In genomic region chr6:148211897-148212680, GRCm38 (mm10) we compare ENCODE assay signal across 8 mouse cellular contexts. TPM values are rescaled to one million over a fixed set of nuclear protein-coding genes. Genes with fewer than 3 reads are reported as not detected.
A peak's percentile ranks its signal among the peaks of the same experiment; 100 is the strongest.
DNase-seq lines count a peak whose midpoint lies in the region; ATAC-seq lines count a peak whose summit lies in the region.

Gene Ergic2, minus strand, starts transcription at chr6:148212374.

- peak within 1 kb of the TSS; percentile 78 for H3K4me3 ChIP-seq in brown adipose tissue, adult 24 weeks (ENCODE audit: insufficient read depth, low read depth, low read length)
- H3K4me3 ChIP-seq in heart, embryonic 13.5 days, result peak within 1 kb of the TSS; percentile 95
- peak within 1 kb of the TSS; percentile 94 for H3K4me3 ChIP-seq in liver, embryonic 12.5 days
- peak within 1 kb of the TSS; percentile 93 for H3K4me3 ChIP-seq in stomach, embryonic 15.5 days (replicated peaks)

- no peaks in the 10 kb centered on the region for H3K9me3 ChIP-seq in heart, embryonic 13.5 days
- no peaks in the 10 kb centered on the region for H3K9me3 ChIP-seq in liver, embryonic 12.5 days (replicated peaks)
- H3K9me3 ChIP-seq in stomach, embryonic 15.5 days, result no peaks in the 10 kb centered on the region

- peak within 1 kb of the TSS; percentile 98 for H3K9ac ChIP-seq in heart, embryonic 13.5 days
- H3K9ac ChIP-seq in liver, embryonic 12.5 days, result peak within 1 kb of the TSS; percentile 96
- H3K9ac ChIP-seq in stomach, embryonic 15.5 days, result peak within 1 kb of the TSS; percentile 88

- ATAC-seq in heart, embryonic 13.5 days (ENCODE audit: extremely low read depth, insufficient number of reproducible peaks, low FRiP score, low TSS enrichment), result peak; percentile 97
- peak; percentile 95 for ATAC-seq in liver, embryonic 12.5 days
- ATAC-seq in stomach, embryonic 15.5 days (ENCODE audit: insufficient read depth, low FRiP score, low read depth), result peak; percentile 99

- peaks cover 2% of the 10 kb centered on the region; the same call in 1 of the 2 replicates for H3K36me3 ChIP-seq in heart, embryonic 13.5 days
- H3K36me3 ChIP-seq in liver, embryonic 12.5 days, result peaks cover 18% of the 10 kb centered on the region
- H3K36me3 ChIP-seq in stomach, embryonic 15.5 days, result no peaks in the 10 kb centered on the region

- under 1% methylated on average over 61 of the region's 61 CpGs for WGBS in heart, embryonic 13.5 days
- WGBS in liver, embryonic 12.5 days (ENCODE audit: insufficient replicate concordance), result 1% methylated on average over 61 of the region's 61 CpGs
- under 1% methylated on average over 61 of the region's 61 CpGs for WGBS in stomach, embryonic 15.5 days

- peak; percentile 98 for DNase-seq in CD4-positive, CD25-positive, alpha-beta regulatory T cell, adult 2 months (ENCODE audit: low read depth, low spot score)
- DNase-seq in fat pad, adult 2 months (ENCODE audit: extremely low read depth, low read depth, low spot score), result peak; percentile 94
- peak; percentile 98 for DNase-seq in kidney, postnatal 10 days
- peak; percentile 98 for DNase-seq in natural killer cell, adult 2 months (ENCODE audit: low spot score in 2 of 2)

- peak within 1 kb of the TSS; percentile 89 for H3K27ac ChIP-seq in brown adipose tissue, adult 24 weeks (replicated peaks; ENCODE audit: low read depth, low read length)
- peak within 1 kb of the TSS; percentile 88 for H3K27ac ChIP-seq in heart, embryonic 13.5 days (replicated peaks)
- peak within 1 kb of the TSS; percentile 94 for H3K27ac ChIP-seq in liver, embryonic 12.5 days
- peak within 1 kb of the TSS; percentile 88 for H3K27ac ChIP-seq in stomach, embryonic 15.5 days

- H3K4me2 ChIP-seq in heart, embryonic 13.5 days, result peak within 1 kb of the TSS; percentile 87
- peak within 1 kb of the TSS; percentile 85 for H3K4me2 ChIP-seq in liver, embryonic 12.5 days
- H3K4me2 ChIP-seq in stomach, embryonic 15.5 days, result peak within 1 kb of the TSS; percentile 55

- no peaks in the 10 kb centered on the region for H3K27me3 ChIP-seq in heart, embryonic 13.5 days (replicated peaks)
- H3K27me3 ChIP-seq in liver, embryonic 12.5 days (replicated peaks), result no peaks in the 10 kb centered on the region
- no peaks in the 10 kb centered on the region for H3K27me3 ChIP-seq in stomach, embryonic 15.5 days (replicated peaks)

- H3K4me1 ChIP-seq in brown adipose tissue, adult 24 weeks (ENCODE audit: control insufficient read depth, insufficient read depth, insufficient read length, low read length), result peaks cover 2% of the 10 kb centered on the region
- peaks cover 37% of the 10 kb centered on the region for H3K4me1 ChIP-seq in heart, embryonic 13.5 days
- peaks cover 49% of the 10 kb centered on the region for H3K4me1 ChIP-seq in liver, embryonic 12.5 days
- H3K4me1 ChIP-seq in stomach, embryonic 15.5 days, result peaks cover 5% of the 10 kb centered on the region; the same call in 1 of the 2 replicates

RNA-seq across cellular contexts. Expression of gene Ergic2, which starts in this region (rescaled TPM):
- polyA plus RNA-seq in brown adipose tissue, adult 24 weeks (2012; ENCODE audit: insufficient read depth, insufficient read length, missing spikeins), result 47.9 and 60.8 TPM in 2 replicates
- 139 and 157 TPM in 2 replicates for polyA plus RNA-seq in heart, embryonic 13.5 days (2015; fragmentation: Nextera tagmentation; extraction: Ambion mirVana)
- 136 and 146 TPM in 2 replicates for polyA plus RNA-seq in liver, embryonic 12.5 days (2016; fragmentation: Nextera tagmentation; extraction: Ambion mirVana)
- 217 and 218 TPM in 2 replicates for polyA plus RNA-seq in stomach, embryonic 15.5 days (2015; fragmentation: Nextera tagmentation; extraction: Ambion mirVana)

Comparison
In these comparisons a context has a peak if more than half of its experiments do, and no peak if none do; other contexts are left out.
1. Peak in every context shown above with its lines: DNase-seq, ATAC-seq, H3K4me3 ChIP-seq and H3K27ac ChIP-seq.